Mouse (Mus musculus): ENCODE measurements at regions not wholly inside any gene's neighbourhood (a gene's known extent, or its start where the extent isn't known, plus 50 kb on each side); places are given as distances from the start of the nearest gene placed in this dataset.

- no peak for DNase-seq (ENCODE audit: low spot score)
Observed at GRCm38 (mm10) chr1:92776353-92776752, 55.1 kb upstream of the Gpc1 start.

GRCm38 (mm10) chr1:92775908-92776307 is 55.5 kb upstream of the Gpc1 start:
- no peak for DNase-seq (ENCODE audit: low spot score)

- no peak for DNase-seq (ENCODE audit: low spot score)
Observed at GRCm38 (mm10) chr1:92774743-92775692, 56.4 kb upstream of the Gpc1 start.

- DNase-seq (ENCODE audit: low spot score), result no peak
Observed at GRCm38 (mm10) chr1:92774006-92774405, 57.4 kb upstream of the Gpc1 start.

DNA sequence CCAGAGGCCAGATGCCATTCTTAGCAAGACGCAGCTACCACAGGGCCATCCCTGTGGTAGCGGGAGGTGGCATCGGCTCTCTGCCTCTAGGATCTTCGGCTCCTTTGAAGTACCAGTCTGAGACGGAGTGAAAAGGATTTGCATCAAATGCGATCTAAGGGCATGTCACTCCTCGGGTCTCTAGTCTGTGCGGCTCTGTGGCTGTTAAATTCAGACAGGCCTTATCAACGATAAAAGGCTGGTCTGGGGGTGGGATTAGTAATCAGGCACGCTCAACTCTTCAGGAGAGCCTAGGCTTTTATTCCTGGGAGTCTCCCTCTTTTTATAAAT is 58.7 kb upstream of the Gpc1 start:
- no peak for DNase-seq (ENCODE audit: low spot score)

DNA sequence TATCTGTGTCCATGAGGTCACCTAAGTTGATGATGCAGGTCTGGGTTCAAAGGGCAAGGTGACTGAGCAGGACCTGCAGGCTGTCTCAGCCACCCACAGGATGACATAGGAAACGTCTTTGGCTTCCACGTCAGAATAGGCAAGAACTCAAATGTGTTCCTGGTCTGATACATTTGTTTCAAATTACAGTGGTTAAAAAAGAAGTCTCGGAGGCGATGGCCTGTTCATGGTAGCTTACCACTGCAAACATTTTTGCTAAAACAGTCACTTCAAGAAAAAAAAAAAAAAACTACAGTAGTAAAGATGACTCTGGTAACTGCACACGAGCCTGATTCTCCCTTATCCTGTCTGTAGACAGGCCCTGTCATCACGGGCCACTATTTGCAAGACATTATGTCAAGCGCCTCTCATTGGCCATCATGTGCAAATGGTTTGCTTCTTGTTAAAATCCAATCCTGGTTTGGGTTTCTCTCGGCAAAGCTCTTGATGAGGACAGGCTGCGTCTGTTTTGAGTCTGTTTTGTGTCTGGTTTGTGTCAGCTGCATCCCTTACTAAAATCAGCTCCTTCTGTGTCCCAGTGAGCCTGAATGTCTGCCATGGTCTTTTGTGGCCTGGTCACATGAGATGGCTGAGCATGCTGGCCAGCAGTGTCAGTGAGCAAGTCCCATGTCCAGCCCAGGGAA is 59.2 kb upstream of the Gpc1 start:
- DNase-seq (ENCODE audit: low spot score), result no peak

GRCm38 (mm10) chr1:92769696-92770095 is 61.7 kb upstream of the Gpc1 start:
- DNase-seq (ENCODE audit: low spot score), result no peak

GRCm38 (mm10) chr1:92769156-92769555 is 62.3 kb upstream of the Gpc1 start:
- no peak for DNase-seq (ENCODE audit: low spot score)

GRCm38 (mm10) chr1:92766496-92766895 is 64.9 kb upstream of the Gpc1 start:
- no peak for DNase-seq (ENCODE audit: low spot score)

DNA sequence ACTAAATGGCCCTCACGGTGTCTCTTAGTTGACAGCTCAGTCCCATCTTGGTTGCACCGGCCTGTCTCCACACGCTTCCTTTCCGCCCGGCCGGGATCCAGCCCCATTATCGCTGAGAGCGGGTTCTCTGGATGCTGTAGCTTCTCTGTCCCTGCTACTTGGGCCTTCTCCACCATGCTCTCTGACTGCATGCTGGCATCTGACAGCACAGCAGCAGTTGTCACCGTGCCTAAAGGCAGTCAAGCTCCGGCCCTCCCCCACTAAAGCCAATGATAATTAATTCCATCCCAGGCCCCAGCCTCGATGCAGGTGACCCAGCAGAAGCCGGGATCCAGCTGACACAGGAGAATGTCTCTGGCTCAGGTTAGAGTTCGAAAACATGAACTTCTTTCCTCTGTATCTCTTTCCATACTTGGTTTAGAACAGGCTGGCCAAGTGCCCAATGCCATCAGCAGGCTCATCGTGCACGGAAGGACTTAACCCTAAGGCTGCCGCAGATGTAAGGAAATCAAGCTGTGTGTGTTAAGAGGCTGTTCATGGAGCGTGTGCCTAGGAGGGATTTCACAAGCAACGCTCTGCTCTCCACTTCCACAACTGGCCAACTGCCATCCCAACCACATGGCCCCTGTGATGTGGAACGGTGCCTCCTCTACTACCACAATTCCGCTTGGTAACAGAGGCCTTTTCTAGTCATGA is 76.5 kb upstream of the Gpc1 start:
- no peak for DNase-seq (ENCODE audit: low spot score)

- DNase-seq (ENCODE audit: low spot score), result no peak
Observed at GRCm38 (mm10) chr1:92751700-92752136, 79.7 kb upstream of the Gpc1 start.

DNA sequence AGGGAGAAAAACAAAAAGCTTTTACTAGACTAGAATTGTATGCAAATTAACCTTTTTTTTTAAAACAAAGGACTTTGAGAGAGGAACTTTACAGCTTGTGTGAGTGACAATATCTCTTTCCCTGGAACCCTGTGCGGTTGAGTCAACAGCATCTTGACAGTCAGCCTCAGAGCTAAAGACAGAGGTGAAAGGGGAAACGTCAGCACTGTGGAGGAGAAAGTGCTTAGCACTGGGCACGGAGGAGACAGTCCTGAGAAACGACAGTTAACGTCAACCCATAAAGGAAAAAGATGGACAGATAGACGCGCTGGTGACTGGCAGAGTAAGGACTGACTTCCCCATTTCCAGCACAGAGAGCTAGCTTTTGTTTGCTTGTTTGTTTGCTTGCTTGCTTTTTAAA is 82.0 kb upstream of the Gpc1 start:
- no peak for DNase-seq (ENCODE audit: low spot score)

- DNase-seq (ENCODE audit: low spot score), result no peak
Observed at GRCm38 (mm10) chr1:92745284-92745683, 86.2 kb upstream of the Gpc1 start.

DNA sequence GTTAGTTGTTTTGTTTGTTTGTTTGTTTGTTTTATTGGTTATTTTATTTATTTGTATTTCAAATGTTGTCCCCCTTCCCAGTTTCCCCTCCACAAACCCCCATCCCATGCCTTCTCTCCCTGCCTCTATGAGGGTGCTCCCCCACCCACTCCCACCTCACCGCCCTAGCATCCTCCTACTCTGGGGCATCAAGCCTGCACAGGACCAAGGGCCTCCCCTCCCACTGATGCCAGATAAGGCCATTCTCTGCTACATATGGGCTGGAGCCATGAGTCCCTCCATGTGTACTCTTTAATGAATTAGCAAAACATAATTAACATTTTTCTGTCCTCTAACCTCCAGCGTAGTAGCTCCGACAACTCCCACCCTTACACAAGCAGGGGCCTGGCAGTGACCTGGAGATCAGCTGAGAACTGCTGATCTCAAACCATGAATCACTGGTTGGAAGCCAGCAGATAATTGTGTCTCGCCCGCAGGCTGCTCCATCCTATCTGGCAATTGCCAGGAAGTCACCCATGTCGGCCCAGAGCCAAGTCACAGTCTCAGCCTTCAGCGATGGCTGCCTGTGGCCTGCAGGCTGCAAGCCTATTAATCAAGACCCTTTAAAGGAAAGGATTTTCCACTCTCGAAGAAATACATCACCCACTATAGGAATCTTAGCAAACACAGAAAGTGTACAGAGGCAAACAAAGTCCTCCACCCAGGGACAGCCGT is 86.8 kb upstream of the Gpc1 start:
- peak; percentile 37 for DNase-seq (ENCODE audit: low spot score)

GRCm38 (mm10) chr1:92742881-92743621 is 88.4 kb upstream of the Gpc1 start:
- no peak for DNase-seq (ENCODE audit: low spot score)

DNA sequence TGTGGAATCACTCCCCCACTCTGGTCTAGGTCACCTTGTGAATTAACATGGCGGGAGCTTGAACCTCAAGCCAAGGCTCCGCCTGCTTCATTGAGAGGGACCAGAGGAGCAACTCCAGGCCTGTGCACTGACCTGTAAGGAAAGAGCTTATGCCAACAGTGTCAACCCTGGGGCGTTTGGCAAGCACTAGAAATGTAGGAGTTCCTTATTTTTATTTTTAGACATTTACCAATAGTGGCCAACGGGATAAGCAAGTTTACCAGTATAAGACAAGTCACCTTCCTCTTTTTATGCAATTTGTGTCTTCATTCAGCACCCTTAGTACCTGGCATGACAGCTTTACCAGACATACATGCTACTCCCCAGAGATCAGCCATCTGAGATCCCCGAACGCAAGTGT is 89.1 kb upstream of the Gpc1 start:
- no peak for DNase-seq (ENCODE audit: low spot score)

DNA sequence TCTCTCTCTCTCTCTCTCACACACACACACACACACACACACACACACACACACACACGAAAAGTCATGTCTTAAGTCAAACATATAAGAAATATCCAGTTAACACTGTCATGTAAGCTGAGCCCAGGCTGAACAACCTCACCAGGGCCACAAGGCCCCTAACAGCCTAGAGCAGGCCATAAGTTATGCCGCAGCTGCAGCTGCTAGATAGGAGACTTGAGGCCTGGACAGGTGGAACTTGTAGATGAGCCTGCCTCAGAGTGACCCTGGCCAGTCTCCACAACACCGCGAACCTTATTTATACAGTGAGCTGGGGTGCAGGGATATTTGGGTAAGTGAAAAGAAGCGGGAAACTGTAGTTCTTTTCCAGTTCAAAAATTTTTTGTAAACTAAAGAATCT is 90.4 kb upstream of the Gpc1 start:
- no peak for DNase-seq (ENCODE audit: low spot score)

DNA sequence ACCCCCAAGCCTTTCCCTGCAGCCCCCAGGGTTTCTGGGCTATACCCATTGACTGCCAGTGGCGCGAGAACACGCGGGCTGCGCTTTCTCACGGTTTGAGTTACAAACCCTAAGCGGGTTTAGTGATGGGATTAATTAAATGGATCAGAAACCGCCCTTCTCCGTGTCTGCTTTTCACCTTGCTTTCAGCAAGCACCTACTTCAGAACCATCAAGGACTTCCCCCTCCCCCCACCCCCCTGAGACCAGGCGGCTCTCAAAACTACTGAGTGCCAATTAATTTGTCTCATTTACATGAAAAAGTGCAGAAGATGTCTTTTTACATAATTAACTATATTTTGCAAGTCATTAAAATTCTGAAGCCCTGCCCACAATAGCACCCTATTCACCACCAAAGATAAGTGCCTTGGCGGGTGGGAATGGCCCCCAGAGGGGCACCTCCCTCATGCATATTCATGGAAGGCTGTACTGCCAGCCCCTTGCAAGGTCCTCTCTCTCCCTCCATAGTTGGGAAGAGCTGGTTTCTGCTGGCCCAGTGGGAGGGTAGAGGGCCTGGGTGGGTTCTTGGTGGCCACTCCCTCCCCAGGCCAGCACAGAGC is 89.1 kb upstream of the Otos start:
- DNase-seq (ENCODE audit: low spot score), result no peak

DNA sequence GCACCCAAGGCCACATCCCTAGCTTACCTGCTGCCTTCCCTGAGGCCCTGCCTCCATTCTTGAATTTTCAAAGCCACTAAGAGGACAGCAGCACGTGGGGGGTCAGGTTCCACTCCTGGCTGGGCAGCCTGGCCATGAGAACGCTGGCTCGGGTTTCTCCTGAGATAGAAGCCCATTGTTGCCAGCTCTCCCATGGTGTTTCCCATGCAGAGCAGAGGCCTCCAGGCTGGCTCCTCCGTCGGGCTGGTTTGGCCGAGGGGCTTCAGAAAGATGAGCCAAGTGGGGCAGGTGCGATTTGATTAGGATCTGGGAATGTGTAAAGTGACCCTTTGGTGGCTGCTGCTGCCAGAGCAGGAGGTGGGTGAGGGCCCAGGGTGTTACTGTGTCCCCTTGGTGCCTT is 87.8 kb upstream of the Otos start:
- DNase-seq (ENCODE audit: low spot score), result no peak

GRCm38 (mm10) chr1:92733732-92734131 is 85.1 kb upstream of the Otos start:
- no peak for DNase-seq (ENCODE audit: low spot score)

Data from ovary, postnatal 36 days (tissue).